Mouse (Mus musculus): Measurements from ENCODE around the gene H2-M5. TPM values are rescaled to one million over a fixed set of nuclear protein-coding genes. Genes with fewer than 3 reads are reported as not detected.

H2-M5 gene
- 1 to 10 TPM in 2 of 4 experiments, under 1 TPM in 2; 0.44 to 1.6 (median 0.97) TPM for total RNA-seq (2022)

GRCm38 (mm10) chr17:36989437-36989836 lies at the start of gene H2-M5:
TSS of gene H2-M5 (minus strand) at chr17:36989537.
- DNase-seq (ENCODE audit: low spot score in 2 of 2): no peak

- no peak for DNase-seq (ENCODE audit: low spot score in 2 of 2)
These were observed 39.8 kb upstream of the H2-M5 start for GRCm38 (mm10) chr17:37029162-37029561.

- peak; percentile 88 to 91 for DNase-seq (ENCODE audit: low spot score in 2 of 2)
These were observed 39.4 kb upstream of the H2-M5 start for GRCm38 (mm10) chr17:37028683-37029120.

GRCm38 (mm10) chr17:37028212-37028611 lies 38.9 kb upstream of the H2-M5 start:
- DNase-seq (ENCODE audit: low spot score in 2 of 2): no peak

GRCm38 (mm10) chr17:37027486-37027885 lies 38.1 kb upstream of the H2-M5 start:
- DNase-seq (ENCODE audit: low spot score in 2 of 2): no peak

- DNase-seq (ENCODE audit: low spot score in 2 of 2): no peak
These were observed 37.1 kb upstream of the H2-M5 start for GRCm38 (mm10) chr17:37026425-37026824.

- DNase-seq (ENCODE audit: low spot score in 2 of 2): peak in 1 of 2 experiments; percentile 64
These were observed 33.6 kb upstream of the H2-M5 start, which contains the start of gene Mog for GRCm38 (mm10) chr17:37022628-37023576. TSS of gene Mog (minus strand) at chr17:37023398.

GRCm38 (mm10) chr17:37019242-37019641 lies 29.9 kb upstream of the H2-M5 start:
- peak in 1 of 2 experiments; percentile 28 for DNase-seq (ENCODE audit: low spot score in 2 of 2)

GRCm38 (mm10) chr17:37018328-37018727 lies 29.0 kb upstream of the H2-M5 start:
- DNase-seq (ENCODE audit: low spot score in 2 of 2): peak in 1 of 2 experiments; percentile 35

- no peak for DNase-seq (ENCODE audit: low spot score in 2 of 2)
These were observed 27.0 kb upstream of the H2-M5 start for GRCm38 (mm10) chr17:37016333-37016732.

GRCm38 (mm10) chr17:37012141-37012540 lies 22.8 kb upstream of the H2-M5 start:
- no peak for DNase-seq (ENCODE audit: low spot score in 2 of 2)

GRCm38 (mm10) chr17:37011719-37012118 lies 22.4 kb upstream of the H2-M5 start:
- no peak for DNase-seq (ENCODE audit: low spot score in 2 of 2)

- DNase-seq (ENCODE audit: low spot score in 2 of 2): no peak
These were observed 20.2 kb upstream of the H2-M5 start for GRCm38 (mm10) chr17:37009460-37010042.

GRCm38 (mm10) chr17:37008161-37008560 lies 18.8 kb upstream of the H2-M5 start:
- no peak for DNase-seq (ENCODE audit: low spot score in 2 of 2)

GRCm38 (mm10) chr17:37003366-37003765 lies 14.0 kb upstream of the H2-M5 start:
- DNase-seq (ENCODE audit: low spot score in 2 of 2): no peak

- no peak for DNase-seq (ENCODE audit: low spot score in 2 of 2)
These were observed 13.3 kb upstream of the H2-M5 start for GRCm38 (mm10) chr17:37002364-37003330.

- DNase-seq (ENCODE audit: low spot score in 2 of 2): no peak
These were observed 11.5 kb upstream of the H2-M5 start, which contains the start of gene Zfp57 for GRCm38 (mm10) chr17:37000863-37001262. TSS of gene Zfp57 (plus strand) at chr17:37001163.

- no peak for DNase-seq (ENCODE audit: low spot score in 2 of 2)
These were observed 9.1 kb upstream of the H2-M5 start for GRCm38 (mm10) chr17:36998477-36998876.

GRCm38 (mm10) chr17:36997033-36997735 lies 7.8 kb upstream of the H2-M5 start:
- DNase-seq (ENCODE audit: low spot score in 2 of 2): peak in 1 of 2 experiments; percentile 79

- DNase-seq (ENCODE audit: low spot score in 2 of 2): no peak
These were observed 6.1 kb upstream of the H2-M5 start for GRCm38 (mm10) chr17:36995448-36995847.

Measured in left cerebral cortex, adult 8-10 months (tissue).